In the genomic region with DNA sequence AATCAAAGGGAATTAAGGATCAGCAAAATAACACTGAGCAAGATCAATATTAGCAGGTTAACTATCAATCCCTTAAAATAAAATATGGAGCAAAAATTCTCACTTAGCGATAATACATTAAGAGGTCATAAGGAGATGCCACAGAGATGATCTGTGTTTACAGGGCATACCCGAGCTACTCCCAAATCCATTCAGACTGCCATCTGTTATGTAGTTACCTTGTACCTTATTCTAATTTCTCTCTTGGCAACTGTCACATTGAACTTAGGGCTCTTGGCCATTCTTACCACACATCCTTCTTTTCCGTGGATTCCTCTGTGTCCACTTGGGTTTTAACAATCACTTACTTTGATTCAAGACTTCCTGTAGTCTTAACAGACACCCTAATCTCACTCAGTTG, we compare ENCODE assay signal across 20 mouse cellular contexts.
DNase-seq lines count a peak whose midpoint lies in the region; ATAC-seq lines count a peak whose summit lies in the region.
"Had no signal": no experiment of that assay in that cellular context is flagged by ENCODE, and none has a peak within 500 bp of the region (broad histone marks: within the 10 kb centered on the region; RNA-seq: fewer than 3 reads in every experiment).

No protein-coding gene starts in this region.

- peak; percentile 24 for DNase-seq in cerebellum, adult 8-10 months
- no peak for DNase-seq in cerebellum, postnatal 36 days
- DNase-seq in frontal cortex, postnatal 25 days (ENCODE audit: low spot score in 2 of 2) = no peak
- peak; percentile 75 for DNase-seq in brain, adult 2 months (ENCODE audit: low read depth, low spot score)
- DNase-seq in embryo, embryonic 9.5 days (ENCODE audit: extremely low spot score) = no peak
- DNase-seq: adrenal gland, adult 2 months; adrenal gland, postnatal 14 days; B cell, adult 2 months; embryo, embryonic 11 days; gastrocnemius, postnatal 25 days; heart, adult 18-20 months; heart, postnatal 10 days; heart, postnatal 36 days; kidney, adult 11 months; kidney, adult 8-10 months had no signal

- ATAC-seq in frontal cortex, adult (ENCODE audit: low TSS enrichment) = peak; percentile 12; the same call in 1 of the 2 replicates
- ATAC-seq: forebrain, embryonic 13.5 days; forebrain, embryonic 16.5 days; hindbrain, embryonic 16.5 days; intestine, embryonic 15.5 days had no signal

Comparison
In these comparisons a context has a peak if more than half of its experiments do, and no peak if none do; other contexts are left out.
1. DNase-seq: peak in cerebellum, adult 8-10 months (single experiment) and brain, adult 2 months (single experiment); none in cerebellum, postnatal 36 days (0 of 2), frontal cortex, postnatal 25 days (0 of 2) and embryo, embryonic 9.5 days (single experiment).